Mouse (Mus musculus) kidney, embryonic 14.5 days (tissue): ENCODE results near the gene Sft2d2. TPM values are rescaled to one million over a fixed set of nuclear protein-coding genes. Genes with fewer than 3 reads are reported as not detected.
A peak's percentile ranks its signal among the peaks of the same experiment; 100 is the strongest.

Experiments
- ATAC-seq: fragments of 200-750 bp; cut with Nextera tagmentation; 2 replicates; pipeline ENCODE4 v1.8.0; 2017; ENCODE audit warnings: moderate number of reproducible peaks, mild to moderate bottlenecking, moderate TSS enrichment, moderate library complexity; ENCODE audit not compliant: low FRiP score, low TSS enrichment
- H3K27ac ChIP-seq: fragments of 300-500 bp; sonication (generic); 2 replicates; pipeline ENCODE4 v1.5.1; 2014; ENCODE audit warnings: low read depth, mild to moderate bottlenecking, low read length, moderate library complexity, mixed read lengths
- H3K27me3 ChIP-seq: fragments of 300-500 bp; sonication (generic); 2 replicates; pipeline ENCODE4 v1.6.1; 2014; ENCODE audit warnings: mild to moderate bottlenecking, low read length; ENCODE audit not compliant: control insufficient read depth, insufficient read depth
- H3K36me3 ChIP-seq: fragments of 300-500 bp; sonication (generic); 2 replicates; pipeline ENCODE4 v1.6.1; 2014; ENCODE audit warnings: low read length, mixed read lengths; ENCODE audit not compliant: control insufficient read depth, insufficient read depth
- H3K4me1 ChIP-seq: fragments of 300-500 bp; sonication (generic); 2 replicates; pipeline ENCODE4 v1.6.1; 2014; ENCODE audit warnings: low read length, mixed read lengths; ENCODE audit not compliant: control insufficient read depth, insufficient read depth
- H3K4me2 ChIP-seq: fragments of 300-500 bp; sonication (generic); replicated peaks from 2 replicates; pipeline ENCODE4 v1.6.1; 2014; ENCODE audit warnings: low read depth, mild to moderate bottlenecking, low read length
- H3K4me3 ChIP-seq: fragments of 300-500 bp; sonication (generic); 2 replicates; pipeline ENCODE4 v1.5.1; 2014; ENCODE audit warnings: mild to moderate bottlenecking, low read length
- H3K9ac ChIP-seq: fragments of 300-500 bp; sonication (generic); 2 replicates; pipeline ENCODE4 v1.6.1; 2014; ENCODE audit warnings: low read depth, mild to moderate bottlenecking, low read length, moderate library complexity
- H3K9me3 ChIP-seq: fragments of 300-500 bp; sonication (generic); 2 replicates; pipeline ENCODE4 v1.6.1; 2016; ENCODE audit warnings: low read length; ENCODE audit not compliant: control insufficient read depth
- WGBS: fragments of 180-500 bp; shearing (Covaris S2); extraction: QIAGEN DNeasy Blood & Tissue Kit; methylation state at CpG from one replicate; pipeline ENCODE4 v1.1.7; 2014; 5-methylcytosine and 5-hydroxymethylcytosine counted together
- polyA plus RNA-seq: library from polyadenylated mRNA; unstranded; fragments of >200 nt; fragmentation: Nextera tagmentation; extraction: Ambion mirVana; gene quantifications from 2 replicates; pipeline ENCODE4 v1.2.1, GENCODE M21; 2014

The Sft2d2 gene
- polyA plus RNA-seq, 1 experiment from 2014 or later = 28.7 TPM

DNA sequence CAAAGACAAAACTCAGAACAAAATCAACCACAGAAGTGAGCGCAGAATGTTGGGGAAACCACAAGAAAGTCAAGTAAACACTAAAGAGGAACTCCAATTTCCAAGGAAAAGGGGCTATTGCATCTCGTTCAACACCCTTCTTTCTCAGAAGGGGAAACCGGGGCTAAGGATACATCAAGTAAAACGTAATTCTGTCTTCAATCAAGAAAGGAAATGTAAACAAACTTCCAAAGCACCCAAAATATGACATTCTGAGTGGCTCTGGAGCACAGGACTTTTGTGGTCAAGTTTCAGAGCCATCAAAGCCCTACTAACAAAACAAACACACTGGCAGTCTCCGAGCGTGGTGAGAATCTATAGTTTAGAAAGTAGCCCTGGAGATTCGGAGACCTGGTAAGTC lies 812 bp downstream of the Sft2d2 start:
- no peaks in the 10 kb centered on the region for H3K27me3 ChIP-seq
- ATAC-seq = no peak
- 6% methylated on average over 7 of the region's 7 CpGs for WGBS

DNA sequence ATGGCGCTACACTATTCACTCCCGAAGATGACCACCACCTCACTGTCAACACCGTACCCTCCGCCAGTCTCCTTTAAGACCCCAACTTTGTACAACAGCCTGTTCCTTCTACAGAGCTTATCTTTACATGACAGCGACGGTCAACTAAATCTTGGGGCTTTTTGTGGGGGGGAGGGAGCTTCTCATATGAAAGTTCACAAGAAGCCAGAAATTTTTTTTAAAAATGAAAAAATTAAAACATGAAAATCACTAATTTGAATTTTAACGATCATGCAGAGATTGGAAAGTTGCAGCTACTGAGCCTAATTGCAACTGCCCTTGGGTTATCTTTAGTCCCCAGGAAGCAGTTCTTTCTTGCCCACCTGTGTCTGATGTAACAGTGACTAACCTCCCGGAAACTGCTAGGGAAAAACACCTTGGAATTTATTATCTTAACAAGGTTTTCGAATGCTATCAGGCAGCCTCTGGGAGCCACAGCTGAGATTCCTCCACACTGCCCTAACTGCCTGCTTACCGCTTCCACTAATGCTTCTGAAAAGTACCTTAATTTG lies 1.4 kb downstream of the Sft2d2 start:
- H3K36me3 ChIP-seq = no peaks in the 10 kb centered on the region
- no peak overlapping the region for H3K27ac ChIP-seq
- WGBS = 58% methylated on average over 10 of the region's 10 CpGs
- no peaks in the 10 kb centered on the region for H3K27me3 ChIP-seq
- no peak overlapping the region for H3K9ac ChIP-seq
- peak overlapping the region; percentile 78 for H3K4me2 ChIP-seq
- H3K4me3 ChIP-seq = peak overlapping the region; percentile 79; the same call in 1 of the 2 replicates
- H3K9me3 ChIP-seq = no peaks in the 10 kb centered on the region
- ATAC-seq = no peak
- peaks cover 12% of the 10 kb centered on the region for H3K4me1 ChIP-seq

More for the DNA sequence above, 812 bp downstream of the Sft2d2 start:
- peak overlapping the region; percentile 78 for H3K4me2 ChIP-seq
- no peaks in the 10 kb centered on the region for H3K9me3 ChIP-seq
- H3K4me1 ChIP-seq = peaks cover 12% of the 10 kb centered on the region
- H3K9ac ChIP-seq = peak overlapping the region; percentile 74
- H3K27ac ChIP-seq = peak overlapping the region; percentile 77
- peak overlapping the region; percentile 79 for H3K4me3 ChIP-seq
- H3K36me3 ChIP-seq = no peaks in the 10 kb centered on the region

DNA sequence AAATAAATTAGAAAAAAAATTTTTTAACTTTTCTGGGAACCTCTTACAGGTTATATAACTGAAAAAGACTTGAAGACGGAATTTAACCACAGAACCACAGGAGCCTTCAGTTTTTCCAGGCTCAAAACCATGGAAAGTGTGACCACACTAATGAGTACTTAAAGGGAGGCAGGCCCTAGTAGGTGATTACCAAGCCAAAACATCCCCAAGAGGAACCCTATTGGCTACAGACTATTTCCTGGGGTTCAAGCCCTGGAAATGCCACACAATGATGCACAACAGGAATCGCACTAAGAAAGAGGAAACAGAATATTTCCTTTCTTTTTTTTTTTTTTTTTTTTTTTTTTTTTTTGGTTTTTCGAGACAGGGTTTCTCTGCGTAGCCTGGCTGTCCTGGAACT lies 2.1 kb downstream of the Sft2d2 start:
- Histone ChIP-seq H3K9me3 (no peaks in the 10 kb centered on the region), H3K4me1 (peaks cover 12% of the 10 kb centered on the region), H3K4me3 (no peak overlapping the region), H3K36me3 (no peaks in the 10 kb centered on the region), H3K4me2 (no peak overlapping the region), H3K27me3 (no peaks in the 10 kb centered on the region), H3K27ac (no peak overlapping the region), H3K9ac (no peak overlapping the region)
- WGBS = 83% methylated on average over 4 of the region's 4 CpGs
- ATAC-seq = no peak

DNA sequence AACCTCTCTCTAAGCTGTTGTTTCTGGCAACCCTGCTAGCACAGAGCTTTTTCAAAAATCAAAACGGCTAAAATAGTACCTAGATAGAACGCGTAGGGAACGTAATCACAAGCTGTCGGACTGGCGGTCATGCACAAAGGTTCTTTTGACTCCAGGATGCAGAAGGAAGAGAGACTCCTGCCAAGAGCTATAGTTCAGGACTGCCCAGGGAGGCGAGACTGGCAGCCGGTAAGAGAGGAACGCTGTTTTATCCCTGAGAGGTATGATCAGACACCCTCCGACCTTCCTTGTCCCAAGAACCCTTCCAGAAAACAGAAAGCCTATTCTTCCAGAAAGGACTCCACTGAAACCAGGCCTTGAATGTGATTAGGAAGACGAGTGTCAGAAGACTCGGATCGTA lies 2.6 kb downstream of the Sft2d2 start:
- WGBS = 85% methylated on average over 13 of the region's 13 CpGs
- Histone ChIP-seq H3K4me1 (peaks cover 12% of the 10 kb centered on the region), H3K36me3 (peaks cover 3% of the 10 kb centered on the region; the same call in 1 of the 2 replicates), H3K4me2 (no peak overlapping the region), H3K27ac (no peak overlapping the region), H3K27me3 (no peaks in the 10 kb centered on the region), H3K4me3 (no peak overlapping the region), H3K9ac (no peak overlapping the region), H3K9me3 (no peaks in the 10 kb centered on the region)
- ATAC-seq = no peak

DNA sequence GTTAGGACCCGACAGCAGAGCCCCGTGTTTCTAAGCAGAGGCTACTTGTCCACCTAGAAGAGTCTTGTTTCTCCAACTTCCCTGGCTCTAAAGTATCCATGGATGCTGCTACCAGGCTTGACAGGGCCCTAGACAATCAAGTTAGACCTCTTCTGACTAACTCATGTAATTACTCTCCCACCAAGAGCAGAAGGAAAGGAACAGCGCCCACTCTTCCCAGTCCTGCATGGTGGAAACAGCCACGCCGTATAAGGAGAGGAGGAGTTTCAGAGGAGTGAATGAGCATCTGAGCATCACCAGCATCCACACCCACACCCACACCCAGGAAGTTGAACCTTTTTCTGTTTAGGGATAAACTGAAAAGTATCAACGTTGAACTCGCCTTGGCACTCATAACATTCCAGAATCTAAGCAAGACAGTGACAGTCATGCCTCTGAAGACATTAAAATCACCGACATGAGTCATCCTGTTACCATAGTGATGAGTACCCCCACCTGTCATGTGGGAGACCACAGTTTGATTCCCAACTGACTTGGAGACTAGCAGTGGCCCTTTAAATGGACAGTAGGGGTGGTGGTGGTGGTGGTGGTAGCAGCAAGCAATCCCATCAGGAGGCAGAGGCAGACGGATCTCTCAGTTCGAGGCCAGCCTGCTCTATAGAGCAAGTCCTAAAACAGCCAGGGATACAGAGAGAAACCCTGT lies 3.5 kb downstream of the Sft2d2 start:
- ATAC-seq = no peak
- no peak overlapping the region for H3K27ac ChIP-seq
- no peak overlapping the region for H3K9ac ChIP-seq
- peaks cover 3% of the 10 kb centered on the region; the same call in 1 of the 2 replicates for H3K36me3 ChIP-seq
- H3K27me3 ChIP-seq = no peaks in the 10 kb centered on the region
- H3K9me3 ChIP-seq = no peaks in the 10 kb centered on the region
- H3K4me3 ChIP-seq = no peak overlapping the region
- 92% methylated on average over 10 of the region's 10 CpGs for WGBS
- H3K4me1 ChIP-seq = peaks cover 12% of the 10 kb centered on the region
- no peak overlapping the region for H3K4me2 ChIP-seq

DNA sequence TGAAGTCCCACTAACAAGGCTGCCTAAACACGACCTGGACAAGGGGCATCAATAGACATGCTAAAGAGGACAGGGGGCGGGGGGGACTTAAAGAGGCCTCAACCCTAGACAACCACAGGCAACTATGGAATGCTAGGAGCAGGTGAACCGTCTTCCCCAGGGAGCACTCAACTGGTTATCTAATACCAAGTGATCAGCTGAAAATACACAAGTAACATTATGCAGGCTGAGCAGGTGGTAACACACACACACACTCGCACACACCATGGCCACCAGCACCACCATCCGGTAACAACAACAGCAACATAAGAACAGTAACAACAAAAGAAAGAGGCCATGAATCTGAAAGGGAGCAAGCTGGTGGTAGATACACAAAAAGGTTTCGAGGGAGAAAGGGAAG lies 4.2 kb downstream of the Sft2d2 start:
- Histone ChIP-seq H3K27ac (no peak overlapping the region), H3K36me3 (peaks cover 3% of the 10 kb centered on the region; the same call in 1 of the 2 replicates), H3K9me3 (no peaks in the 10 kb centered on the region), H3K4me2 (no peak overlapping the region), H3K4me3 (no peak overlapping the region), H3K9ac (no peak overlapping the region), H3K4me1 (peaks cover 12% of the 10 kb centered on the region), H3K27me3 (no peaks in the 10 kb centered on the region)
- WGBS = 78% methylated on average over 6 of the region's 6 CpGs
- no peak for ATAC-seq

DNA sequence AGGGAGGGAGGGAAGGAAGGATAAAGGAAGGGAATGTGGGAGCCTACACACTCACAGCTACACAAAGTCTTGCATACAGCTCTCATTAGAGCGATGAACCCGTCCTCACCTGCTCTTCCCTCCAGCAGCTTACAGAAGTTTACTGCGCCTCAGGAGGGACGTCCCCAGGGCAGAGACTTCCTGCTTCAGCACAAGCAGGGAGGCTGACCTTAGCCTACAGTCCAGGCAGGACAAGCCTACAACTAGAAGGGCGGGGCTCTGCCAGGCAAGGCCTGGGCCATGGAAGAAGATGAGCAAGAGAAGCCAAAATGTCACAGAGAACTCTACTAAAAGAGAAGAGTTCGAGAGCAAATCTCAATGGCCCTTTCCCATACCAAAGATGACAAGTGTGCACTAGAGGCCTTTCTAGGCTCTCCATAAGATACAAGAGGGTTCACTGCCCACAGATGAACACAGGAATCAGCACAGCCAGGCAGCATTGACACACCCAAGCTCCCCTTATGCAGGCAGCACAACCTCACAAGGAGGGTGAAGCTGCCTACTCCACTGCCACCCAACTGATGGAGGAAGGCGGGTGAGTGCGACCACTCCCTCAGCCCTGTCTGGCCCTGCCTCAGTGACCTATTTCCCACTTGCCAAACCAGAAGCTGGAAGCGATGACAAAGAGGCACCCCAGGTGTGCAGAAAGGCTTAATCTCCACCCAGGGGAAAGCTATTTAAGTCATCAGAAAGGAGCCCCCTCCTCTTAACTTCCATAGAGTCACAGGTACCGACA lies 5.2 kb downstream of the Sft2d2 start:
- Histone ChIP-seq H3K9ac (no peak overlapping the region), H3K27me3 (no peaks in the 10 kb centered on the region), H3K27ac (no peak overlapping the region), H3K4me3 (no peak overlapping the region), H3K36me3 (peaks cover 9% of the 10 kb centered on the region; the same call in 1 of the 2 replicates), H3K4me1 (peaks cover 12% of the 10 kb centered on the region), H3K4me2 (no peak overlapping the region), H3K9me3 (no peaks in the 10 kb centered on the region)
- 74% methylated on average over 10 of the region's 10 CpGs for WGBS
- no peak for ATAC-seq

DNA sequence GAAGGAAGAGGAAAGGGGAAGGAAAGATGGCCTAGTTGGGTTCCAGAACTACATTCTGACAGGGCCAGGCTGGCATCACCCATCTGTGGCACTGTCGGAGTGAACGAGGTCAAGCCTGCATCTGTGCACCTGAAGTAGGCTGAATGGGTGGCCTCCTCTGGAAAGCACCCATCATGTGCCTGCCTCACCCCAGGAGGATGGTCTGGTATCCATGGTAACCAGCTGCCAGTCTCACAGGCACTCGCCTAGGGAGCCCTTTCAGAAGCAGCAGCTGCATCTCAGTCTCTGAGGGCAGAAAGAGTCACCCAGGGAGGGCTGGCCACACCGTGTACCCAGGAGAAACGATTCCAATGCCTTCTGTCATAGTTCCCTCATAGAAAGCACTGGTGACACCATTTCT lies 6.9 kb downstream of the Sft2d2 start:
- no peaks in the 10 kb centered on the region for H3K9me3 ChIP-seq
- H3K4me2 ChIP-seq = no peak overlapping the region
- no peaks in the 10 kb centered on the region for H3K27me3 ChIP-seq
- no peak overlapping the region for H3K4me3 ChIP-seq
- ATAC-seq = no peak
- H3K36me3 ChIP-seq = peaks cover 15% of the 10 kb centered on the region; the same call in 1 of the 2 replicates
- no peak overlapping the region for H3K9ac ChIP-seq
- WGBS = 69% methylated on average over 5 of the region's 5 CpGs
- H3K4me1 ChIP-seq = peaks cover 7% of the 10 kb centered on the region
- H3K27ac ChIP-seq = no peak overlapping the region

DNA sequence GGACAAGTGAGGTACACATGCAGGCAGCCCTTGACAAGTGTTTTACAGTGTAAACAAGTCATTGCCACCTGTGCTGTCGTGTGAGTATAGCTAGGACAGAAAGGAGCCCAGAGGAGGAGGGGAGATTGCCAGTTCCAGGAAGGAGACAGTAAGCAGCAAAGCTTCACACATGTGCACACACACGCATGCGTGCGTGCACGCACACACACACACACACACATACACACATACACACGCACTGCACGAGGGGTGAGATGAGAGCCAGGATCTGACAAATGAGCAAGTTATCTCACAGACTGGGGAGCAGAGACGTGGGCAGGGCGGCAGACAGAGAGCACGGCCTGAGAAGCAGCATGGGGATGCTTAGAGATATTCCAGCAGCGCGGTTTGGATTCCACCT lies 7.7 kb downstream of the Sft2d2 start:
- H3K4me3 ChIP-seq = no peak overlapping the region
- WGBS = 91% methylated on average over 12 of the region's 12 CpGs
- H3K4me1 ChIP-seq = peaks cover 7% of the 10 kb centered on the region
- ATAC-seq = no peak
- H3K27ac ChIP-seq = no peak overlapping the region
- H3K36me3 ChIP-seq = peaks cover 17% of the 10 kb centered on the region; the same call in 1 of the 2 replicates
- H3K9me3 ChIP-seq = no peaks in the 10 kb centered on the region
- no peaks in the 10 kb centered on the region for H3K27me3 ChIP-seq
- no peak overlapping the region for H3K4me2 ChIP-seq
- no peak overlapping the region for H3K9ac ChIP-seq
